Mouse (Mus musculus) bone marrow macrophage, adult 2 months (primary cell): ENCODE data around the gene Fpgs.

Experiments
- CTCF ChIP-seq: IDR thresholded peaks from 2 replicates; pipeline ENCODE4 v1.5.1; 2012; ENCODE audit warnings: low read depth, mild to moderate bottlenecking, low read length, moderate library complexity
- POLR2A ChIP-seq: IDR thresholded peaks from 2 replicates; pipeline ENCODE4 v1.6.1; 2012; ENCODE audit warnings: mild to moderate bottlenecking, low read depth, low read length, borderline replicate concordance

GRCm38 (mm10) chr2:32720681-32721229 lies 16.8 kb upstream of the Fpgs start, which contains the start of gene Sh2d3c:
- no peak for TF ChIP-seq POLR2A
- no peak for TF ChIP-seq CTCF
